Mouse (Mus musculus) embryo, embryonic 10.5 days (tissue): ENCODE measurements around the gene Pde4a.

Source experiments
- DNase-seq: peaks from one replicate; pipeline ENCODE4 v3.0.0-alpha.2; 2015; ENCODE audit warnings: low spot score

The Pde4a gene

GRCm38 (mm10) chr9:21149077-21149653 lies 16.3 kb upstream of the Pde4a start:
- no peak for DNase-seq

DNA sequence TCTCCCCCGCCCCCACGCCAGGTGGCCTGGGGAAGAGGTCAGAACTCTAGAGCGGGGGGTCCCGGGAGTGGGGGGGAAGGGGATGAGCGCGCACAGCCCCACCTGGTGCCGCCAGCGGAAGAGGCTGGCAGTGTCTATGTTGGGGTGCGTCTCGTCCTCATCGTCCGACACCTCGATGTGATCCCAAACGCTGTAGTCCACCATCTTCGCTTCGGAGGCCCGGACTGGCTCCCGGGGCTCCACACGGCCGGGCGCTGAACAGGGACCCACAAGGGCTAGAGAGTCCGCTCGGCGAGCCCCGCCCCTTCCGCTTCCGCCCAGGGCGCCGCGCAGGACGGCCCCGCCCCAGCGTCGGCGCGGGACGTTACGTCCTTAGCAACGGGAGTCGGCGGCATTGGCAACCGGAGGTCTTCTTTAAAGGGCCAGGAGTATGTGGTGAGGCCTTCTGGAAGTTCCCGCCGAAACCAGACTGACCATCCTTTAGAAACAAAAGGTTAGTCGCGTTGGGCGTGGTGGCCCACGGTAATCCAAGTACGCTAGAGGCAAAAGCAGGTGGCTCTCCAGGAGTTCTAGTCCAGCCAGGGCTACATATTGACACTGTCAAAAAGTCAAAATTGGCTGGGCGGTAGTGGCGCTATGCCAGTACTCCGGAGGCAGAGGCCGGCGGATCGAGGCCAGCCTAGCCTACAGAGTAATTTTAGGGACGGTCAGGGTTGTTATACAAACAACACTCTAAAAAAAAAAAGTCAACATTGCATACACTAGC lies 15.7 kb upstream of the Pde4a start, which contains the start of gene Cdc37:
TSS of gene Cdc37 (minus strand) at position 329 of the 766 bp plus-strand sequence.
- peak; percentile 97 for DNase-seq

- peak; percentile 84 for DNase-seq
Measured at GRCm38 (mm10) chr9:21152715-21153114, 12.8 kb upstream of the Pde4a start.

DNA sequence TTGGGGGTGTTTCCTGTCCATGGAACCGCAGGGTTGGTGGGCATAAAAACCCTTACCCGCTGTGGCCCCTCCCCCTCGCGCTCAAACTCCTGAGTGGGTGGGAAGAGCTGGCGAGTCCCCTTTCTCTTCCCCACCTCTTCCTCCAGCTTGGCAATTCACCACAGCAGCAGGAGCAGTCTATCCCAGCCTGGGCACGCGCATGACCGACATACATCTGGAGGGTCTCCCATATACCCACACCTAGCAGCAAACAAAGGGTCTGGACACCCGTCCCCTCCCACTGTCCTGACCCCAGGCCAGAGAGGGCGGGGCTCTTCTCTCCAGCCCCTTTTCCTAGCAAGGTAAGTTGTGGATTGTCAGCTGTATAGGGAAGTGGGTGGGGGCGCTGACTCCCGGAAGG lies 12.2 kb upstream of the Pde4a start:
- no peak for DNase-seq

DNA sequence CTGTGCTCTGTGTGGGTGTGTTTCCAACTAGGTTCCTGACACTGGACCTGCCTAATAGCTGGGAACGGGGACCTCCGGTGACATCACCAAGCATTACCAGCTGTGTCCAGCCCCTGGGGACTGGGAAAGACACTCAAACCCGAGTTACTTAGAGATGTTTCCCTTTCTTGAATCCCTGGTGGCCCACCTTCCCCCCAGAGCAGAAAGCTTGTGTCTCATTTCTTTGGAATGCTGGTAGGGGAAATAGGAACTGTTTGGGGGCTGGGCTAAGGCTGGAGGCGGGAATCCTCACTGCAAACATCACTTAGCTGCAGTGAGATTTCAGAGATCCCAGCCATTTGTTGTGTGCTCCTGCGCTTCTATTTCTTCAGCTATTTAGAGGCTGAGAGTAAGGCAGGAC lies 11.7 kb upstream of the Pde4a start:
- peak; percentile 66 for DNase-seq

- no peak for DNase-seq
Measured at GRCm38 (mm10) chr9:21154787-21155186, 10.7 kb upstream of the Pde4a start.

- peak; percentile 93 for DNase-seq
Measured at GRCm38 (mm10) chr9:21161209-21161909, 4.2 kb upstream of the Pde4a start.

GRCm38 (mm10) chr9:21163086-21164050 lies 2.1 kb upstream of the Pde4a start:
- no peak for DNase-seq

- no peak for DNase-seq
Measured at GRCm38 (mm10) chr9:21164072-21164471, 1.4 kb upstream of the Pde4a start.

DNA sequence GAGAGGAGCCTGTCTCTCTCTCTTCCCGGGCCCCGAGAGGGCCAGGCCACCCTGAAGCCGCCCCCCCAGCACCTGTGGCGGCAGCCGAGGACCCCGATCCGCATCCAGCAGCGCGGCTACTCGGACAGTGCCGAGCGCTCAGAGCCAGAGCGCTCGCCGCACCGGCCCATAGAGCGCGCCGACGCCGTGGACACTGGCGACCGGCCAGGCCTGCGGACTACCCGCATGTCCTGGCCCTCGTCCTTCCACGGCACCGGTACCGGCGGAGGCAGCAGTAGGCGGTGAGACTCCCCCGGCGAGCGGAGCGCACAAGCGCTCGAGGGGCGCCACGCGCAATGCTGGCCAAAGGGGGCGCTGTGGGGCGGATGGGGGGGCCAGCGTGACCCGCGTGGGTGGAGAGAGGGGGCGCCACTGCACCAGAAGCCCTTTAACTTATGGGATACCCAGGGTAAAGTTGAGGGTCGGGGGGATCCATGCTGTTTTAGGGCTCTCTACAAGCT lies 488 bp downstream of the Pde4a start:
- DNase-seq, result no peak

DNA sequence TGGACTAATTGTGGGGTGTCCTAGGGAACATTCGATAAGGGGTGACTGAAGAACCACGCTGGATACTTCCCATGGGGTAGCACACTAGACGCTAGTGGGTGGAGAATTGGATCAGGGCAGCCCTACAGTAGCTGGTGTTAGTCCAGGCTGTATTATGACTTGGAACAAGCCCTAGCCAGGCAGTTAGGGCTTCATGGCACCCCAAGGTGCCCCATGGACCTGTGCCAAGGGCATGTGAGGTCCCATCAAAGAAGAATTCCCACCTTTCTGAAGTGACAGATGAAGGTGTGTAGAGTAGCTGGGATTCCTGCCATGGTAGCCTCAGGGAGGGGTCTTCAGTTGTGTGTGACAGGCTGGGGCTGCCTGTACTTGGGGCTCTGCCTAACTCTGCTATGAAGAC lies 1.0 kb downstream of the Pde4a start:
- DNase-seq, result no peak

DNA sequence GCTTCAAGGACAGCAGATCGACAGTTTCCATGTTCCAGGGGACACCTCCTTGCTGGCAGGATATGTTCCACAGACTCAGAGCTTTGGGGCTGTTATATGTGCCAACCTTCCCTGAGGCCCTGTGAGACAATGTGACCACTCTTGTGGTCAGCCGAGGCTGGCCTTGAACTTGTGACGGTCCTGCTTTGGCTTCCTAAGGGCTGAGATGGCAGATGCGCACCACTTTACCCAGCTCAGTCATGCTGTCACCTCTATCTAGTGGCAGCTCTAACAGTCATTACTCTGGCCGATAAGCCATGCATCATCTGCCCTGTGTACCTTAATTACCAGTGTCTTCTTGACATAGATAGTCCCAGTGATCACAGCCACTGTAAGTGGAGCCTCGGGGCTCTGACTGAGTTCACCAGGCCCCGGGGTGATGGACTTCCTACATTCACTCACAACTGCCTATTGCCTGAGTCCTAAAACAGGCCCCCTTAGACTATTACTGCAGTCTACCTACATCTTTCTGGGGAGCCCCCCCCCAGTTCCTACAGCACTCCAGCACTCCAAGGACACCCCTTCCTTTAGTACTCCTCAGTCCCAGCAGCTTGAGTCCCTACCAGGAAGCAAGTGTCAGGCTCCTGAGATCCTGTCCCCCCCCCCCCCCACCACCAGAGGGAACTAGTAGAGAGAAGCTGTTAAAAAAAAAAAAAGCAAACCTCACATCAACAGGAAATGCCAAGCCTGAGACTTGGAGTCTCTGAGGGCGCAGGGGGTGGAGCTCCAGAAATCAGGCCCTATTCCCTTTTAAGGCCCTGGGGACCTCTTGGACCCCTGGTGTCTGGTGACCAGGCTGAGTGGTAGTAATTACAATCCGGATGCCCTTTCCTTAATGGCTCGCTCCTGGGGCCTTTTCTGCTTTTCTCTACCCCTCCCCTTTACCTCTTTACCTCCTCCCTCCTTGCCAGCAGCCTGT lies 1.9 kb downstream of the Pde4a start:
- DNase-seq, result peak; percentile 70

GRCm38 (mm10) chr9:21168161-21169123 lies 2.9 kb downstream of the Pde4a start:
- peak; percentile 88 for DNase-seq

- no peak for DNase-seq
Measured at GRCm38 (mm10) chr9:21169157-21169556, 3.6 kb downstream of the Pde4a start.

DNA sequence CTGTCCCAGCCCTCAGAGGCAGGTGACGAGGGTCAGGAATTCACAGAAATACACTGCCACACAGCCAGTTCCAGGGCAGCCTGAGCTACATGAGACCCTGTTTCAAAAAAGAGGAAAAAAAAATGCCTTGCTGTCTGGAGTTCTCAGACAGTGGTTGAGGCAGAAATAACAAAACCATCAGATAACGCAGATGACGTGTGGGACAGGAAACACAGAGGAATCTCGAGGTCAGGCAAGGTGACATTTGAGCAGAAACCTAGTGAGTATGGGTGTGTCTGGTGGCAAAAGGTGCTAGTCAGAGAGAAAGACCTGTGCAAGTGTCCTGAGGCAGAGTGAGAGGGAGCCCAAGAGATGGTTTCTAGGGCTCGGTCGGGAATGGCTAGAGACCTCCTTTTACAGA lies 6.8 kb downstream of the Pde4a start:
- no peak for DNase-seq

- no peak for DNase-seq
Measured at GRCm38 (mm10) chr9:21180402-21180801, 14.9 kb downstream of the Pde4a start.

DNA sequence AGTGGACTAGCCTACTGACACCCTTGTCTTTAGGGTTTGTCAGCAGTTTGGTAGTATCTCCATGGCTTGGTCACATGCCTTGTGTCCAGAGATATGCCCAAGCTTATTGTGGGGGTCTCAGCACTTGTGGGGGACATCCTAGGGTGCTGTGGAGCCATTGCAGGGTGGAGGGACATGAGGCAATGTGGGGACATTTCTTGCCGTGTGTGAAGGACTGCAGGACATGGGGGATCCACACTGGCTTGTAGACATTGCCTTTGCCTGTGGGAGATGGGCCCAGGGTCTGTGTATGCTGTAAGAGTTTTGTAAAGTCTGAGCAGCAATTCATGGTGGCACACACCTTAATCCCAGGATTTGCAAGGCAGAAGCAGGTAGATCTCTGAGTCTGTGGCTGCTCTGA lies 15.3 kb downstream of the Pde4a start:
- no peak for DNase-seq

DNA sequence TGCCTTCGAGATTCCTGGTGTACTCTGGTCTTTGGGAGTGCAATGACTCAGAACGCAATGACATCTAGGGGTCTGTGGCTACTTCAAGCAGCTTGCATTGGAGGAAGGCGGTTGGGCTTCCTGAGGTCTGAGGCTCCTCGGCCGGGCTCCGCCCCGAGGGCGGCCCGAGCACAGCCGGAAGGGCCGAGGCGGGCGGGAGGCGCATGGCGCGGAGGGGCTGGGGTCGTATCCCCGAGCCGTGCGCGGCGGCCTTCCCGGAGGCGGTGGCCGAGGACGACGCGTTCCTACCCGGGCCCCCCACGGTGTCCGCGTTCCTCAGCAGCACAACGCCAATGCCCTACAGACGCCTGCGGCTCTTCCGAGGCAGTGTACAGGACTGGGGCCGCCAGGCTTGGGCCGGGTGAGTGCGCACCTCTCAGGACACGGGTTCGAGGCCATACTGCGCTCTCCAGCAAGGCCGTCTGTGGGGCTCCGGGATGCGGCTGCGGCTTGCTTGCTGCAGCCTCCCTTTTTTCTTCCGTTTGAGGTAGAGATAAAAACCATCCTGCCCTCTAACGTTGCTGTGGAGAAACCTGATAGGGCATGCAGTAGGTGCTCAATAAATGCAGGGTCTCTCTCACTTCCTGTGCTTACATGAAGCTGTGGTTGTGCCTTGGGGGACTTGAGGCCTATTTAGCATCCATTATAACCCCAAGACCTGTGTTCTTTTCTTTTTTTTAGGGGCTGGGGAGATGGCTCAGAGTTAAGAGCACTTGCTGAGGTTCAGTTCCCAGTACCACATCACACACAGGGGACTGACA lies 16.1 kb downstream of the Pde4a start:
- peak; percentile 60 for DNase-seq

DNA sequence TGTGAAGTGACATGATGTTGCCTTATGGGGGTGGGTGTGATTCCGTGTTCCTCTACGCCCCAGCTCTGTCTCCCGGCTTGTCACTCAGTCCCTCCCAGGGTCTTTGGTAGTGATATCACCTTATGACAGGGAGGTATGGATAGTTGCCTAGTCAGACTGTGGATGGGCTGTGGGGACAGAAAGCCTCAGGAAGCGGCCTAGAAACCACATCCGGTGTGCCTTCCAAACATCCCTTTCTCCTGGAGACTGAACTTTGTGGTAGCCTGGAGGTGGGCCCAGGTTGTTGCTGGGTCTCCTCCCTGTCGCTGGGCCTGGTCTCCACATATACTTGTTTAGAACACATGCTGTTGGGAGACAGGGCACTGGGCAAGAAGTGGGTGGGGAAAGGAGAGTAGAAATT lies 17.9 kb downstream of the Pde4a start:
- no peak for DNase-seq
